Mouse (Mus musculus) frontal cortex, adult (tissue): ENCODE data around the gene Galnt15.
A peak's percentile ranks its signal among the peaks of the same experiment; 100 is the strongest.
"Not testable (repeated sequence)": the region's sequence is repeated elsewhere in the genome, so short reads cannot be mapped to it uniquely, and the experiment has no call there.

ENCODE experiments used
- ATAC-seq: cut with Nextera tagmentation; 2 replicates; pipeline ENCODE4 v1.9.2; 2017; ENCODE audit warnings: mild to moderate bottlenecking, moderate library complexity, mixed read lengths; ENCODE audit not compliant: low TSS enrichment

Gene Galnt15

DNA sequence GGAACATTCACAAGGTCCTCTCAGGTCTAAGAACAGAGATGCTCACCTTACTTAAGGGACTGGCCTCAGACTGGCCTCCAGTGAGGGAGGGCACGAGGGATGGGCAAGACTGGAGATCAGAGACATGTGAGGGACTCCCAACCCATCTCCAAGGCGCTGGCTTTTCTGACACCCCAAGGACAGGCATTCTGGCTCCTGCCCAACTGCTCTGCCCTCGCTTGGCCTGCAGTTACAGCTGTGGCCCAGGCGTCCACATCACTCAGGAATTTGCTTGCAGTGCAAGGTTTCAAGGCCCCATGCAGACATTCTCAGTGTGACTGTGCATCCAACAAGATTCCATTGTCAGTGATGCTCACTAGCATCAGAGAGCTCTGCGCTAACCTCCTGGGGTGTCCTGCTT, 7.7 kb downstream of the Galnt15 start:
- ATAC-seq, result no peak

DNA sequence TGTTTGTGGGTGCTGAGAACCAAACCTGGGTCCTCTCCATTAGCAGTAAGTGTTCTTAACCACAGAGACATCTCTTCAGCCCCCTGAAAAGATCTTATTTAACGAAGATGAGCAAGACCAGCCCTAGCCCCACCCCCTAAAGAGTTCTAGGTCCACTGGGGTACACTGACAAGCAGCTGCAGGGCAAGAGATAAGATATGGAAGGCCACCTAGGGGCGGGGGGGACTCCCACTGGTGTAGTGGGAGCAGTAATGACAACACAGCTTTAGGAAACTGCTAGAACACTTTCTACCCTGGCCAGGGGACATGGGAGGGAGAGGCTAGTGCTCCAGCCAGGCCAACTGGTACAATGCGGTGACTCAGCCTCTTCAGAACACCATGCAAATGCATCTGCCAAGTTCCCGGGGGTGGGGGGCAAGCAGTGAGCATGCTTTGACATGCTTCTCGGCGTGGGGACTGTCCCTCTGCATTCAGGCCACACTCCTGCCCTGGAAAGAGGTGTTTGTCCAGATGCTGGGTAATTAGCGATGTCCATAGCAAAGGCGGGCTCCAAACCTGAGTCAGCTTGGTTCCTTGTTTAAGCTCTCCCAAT, 9.0 kb downstream of the Galnt15 start:
- no peak for ATAC-seq

DNA sequence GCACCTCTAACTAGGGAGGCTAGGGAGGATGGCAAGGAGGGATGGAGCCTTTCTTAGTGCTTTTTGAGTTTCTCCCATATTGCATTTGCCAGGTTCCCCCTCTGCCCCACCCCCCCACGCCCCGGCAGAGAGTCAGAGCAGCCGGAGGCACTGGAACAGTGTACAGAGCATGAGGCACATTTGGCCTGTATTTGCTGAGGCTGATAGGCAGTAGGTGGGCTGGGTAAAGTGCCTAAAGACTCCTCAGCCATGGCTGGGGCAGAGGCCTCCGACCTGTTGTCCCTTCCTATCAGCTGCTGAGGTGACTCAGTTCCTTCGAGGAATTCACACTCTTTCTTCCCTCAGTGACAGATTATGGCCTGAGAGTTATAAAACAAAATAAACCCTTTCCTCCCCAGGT, 13.3 kb downstream of the Galnt15 start:
- ATAC-seq, result no peak

DNA sequence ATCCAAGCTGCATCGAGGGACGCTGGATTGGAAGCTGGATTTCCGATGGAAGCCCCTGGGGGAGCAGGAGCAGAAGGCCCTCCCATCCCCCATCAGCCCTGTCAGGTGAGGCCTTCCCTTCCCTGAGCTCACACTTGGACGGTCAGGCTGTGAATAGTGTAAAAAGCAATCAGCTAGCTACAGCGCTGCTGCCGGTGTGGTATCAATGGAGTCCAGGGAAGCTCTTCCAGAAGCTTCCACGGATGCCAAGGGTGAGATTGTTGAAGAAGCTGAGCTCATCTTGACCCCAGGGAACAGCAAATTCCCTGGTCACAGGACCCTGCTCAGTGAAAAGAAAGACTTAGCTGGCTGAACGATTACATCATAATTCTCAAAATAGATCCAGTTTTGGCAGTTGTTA, 17.6 kb downstream of the Galnt15 start:
- ATAC-seq, result no peak

DNA sequence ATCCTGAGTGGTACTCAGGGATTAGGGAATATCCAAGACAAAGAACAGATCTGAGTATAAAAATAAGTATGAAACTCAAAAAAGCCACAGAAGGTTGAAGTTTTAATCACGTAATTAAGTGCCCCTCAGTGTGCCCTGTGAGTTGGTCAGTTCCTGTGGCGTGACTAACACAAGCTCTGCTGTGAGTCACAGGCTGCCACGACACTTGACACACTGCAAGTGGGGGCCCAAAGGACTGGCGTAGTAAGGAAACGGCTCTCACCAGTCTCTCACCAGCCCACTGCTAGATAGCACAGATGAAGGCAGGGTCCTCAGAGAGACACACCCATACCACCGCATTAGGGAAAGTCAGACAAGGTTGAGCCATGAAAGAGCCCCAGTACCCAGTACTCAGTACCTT, 21.4 kb downstream of the Galnt15 start:
- ATAC-seq, result no peak

DNA sequence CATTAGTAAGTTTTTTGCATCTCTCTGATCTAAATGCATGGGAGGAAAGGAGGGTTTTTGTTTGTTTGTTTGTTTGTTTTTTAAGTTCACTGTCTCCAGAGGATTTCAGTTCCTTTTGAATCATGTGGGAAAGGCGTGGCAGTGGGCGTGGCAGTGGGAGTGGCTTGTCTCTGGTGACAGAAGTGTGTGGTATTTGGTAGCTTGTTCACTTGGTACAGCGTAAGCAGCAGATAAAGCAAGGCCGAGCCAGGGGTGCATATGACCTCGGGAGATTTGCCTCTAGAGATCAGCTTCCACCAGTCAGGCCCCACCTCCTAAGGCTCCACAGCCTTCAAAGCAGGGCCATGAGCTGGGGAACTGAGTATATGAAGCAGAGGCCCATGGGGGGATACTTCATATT, 25.1 kb downstream of the Galnt15 start:
- no peak for ATAC-seq

DNA sequence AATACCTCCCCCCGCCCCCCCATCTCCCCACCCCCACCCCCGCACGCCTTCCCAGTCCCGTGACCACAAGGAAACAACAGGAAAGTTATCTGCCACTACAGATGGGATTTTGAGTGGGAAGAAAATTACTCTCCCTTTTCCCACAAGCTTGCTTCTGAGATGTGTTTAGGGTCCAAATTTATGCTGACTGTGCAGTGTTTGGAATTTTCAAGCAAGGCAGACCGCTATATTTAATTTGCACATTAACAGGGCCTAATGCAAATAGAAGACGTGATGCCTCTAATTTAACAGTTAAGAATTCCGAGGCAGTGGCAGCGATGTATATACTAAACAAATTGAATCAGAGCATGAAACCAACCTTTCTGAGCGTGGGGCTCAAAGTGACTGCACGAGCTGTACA, 26.0 kb downstream of the Galnt15 start:
- no peak for ATAC-seq

DNA sequence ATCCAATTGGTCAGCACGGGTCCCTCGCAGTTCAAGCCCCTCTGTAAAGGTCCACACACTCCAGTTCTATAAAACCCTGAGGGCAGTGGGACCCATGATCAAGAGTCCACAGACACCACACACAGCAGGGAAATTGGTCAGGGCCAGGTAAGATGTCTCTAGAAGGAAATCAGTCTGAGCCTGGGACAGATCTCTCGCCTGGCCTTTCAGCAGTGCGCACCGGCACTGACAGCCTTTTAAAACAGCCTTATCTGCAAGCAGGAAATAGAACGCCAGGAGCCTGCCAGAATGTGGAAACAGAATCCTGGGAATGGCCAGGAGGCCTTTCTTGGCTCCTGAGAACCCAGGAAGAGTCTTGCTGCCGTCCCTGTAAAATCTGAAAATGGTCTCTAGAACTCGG, 27.0 kb downstream of the Galnt15 start:
- no peak for ATAC-seq

DNA sequence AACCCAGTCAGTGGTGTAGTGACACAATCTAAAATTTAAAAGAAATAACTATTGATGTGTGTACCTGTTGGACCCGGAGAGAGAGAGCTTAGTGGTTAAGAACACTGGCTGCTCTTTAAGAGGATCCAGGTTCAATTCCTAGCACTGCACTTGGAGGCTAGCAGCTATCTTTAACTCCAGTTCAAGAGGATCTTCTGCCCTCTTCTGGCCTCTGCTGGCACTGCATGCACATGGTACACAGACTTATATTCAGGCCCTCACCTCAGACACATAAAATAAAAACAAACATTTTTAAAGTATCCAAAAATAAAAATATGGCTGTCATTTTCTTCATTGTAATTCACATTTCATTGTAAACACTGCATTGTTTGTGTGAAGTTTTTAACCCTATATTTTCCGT, 27.9 kb downstream of the Galnt15 start:
- no peak for ATAC-seq

DNA sequence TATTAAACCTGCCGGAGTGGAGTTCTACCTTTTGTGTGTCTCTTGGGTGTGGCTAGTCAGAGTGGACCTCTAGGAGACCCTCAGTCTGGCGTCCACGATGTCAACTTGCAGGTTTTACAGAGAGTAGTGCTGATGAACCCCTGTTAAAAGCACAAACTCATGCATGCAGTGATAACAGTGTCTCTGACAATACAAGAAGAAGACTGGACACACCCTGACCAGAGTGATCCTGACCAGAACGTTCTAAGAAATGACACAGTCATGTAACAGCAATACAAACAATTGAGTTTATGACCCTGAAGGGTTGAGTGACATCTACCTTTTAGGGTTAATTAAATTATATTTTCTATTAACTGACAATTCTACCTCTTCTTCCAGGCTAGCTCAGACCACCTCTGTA, 28.9 kb downstream of the Galnt15 start:
- no peak for ATAC-seq

DNA sequence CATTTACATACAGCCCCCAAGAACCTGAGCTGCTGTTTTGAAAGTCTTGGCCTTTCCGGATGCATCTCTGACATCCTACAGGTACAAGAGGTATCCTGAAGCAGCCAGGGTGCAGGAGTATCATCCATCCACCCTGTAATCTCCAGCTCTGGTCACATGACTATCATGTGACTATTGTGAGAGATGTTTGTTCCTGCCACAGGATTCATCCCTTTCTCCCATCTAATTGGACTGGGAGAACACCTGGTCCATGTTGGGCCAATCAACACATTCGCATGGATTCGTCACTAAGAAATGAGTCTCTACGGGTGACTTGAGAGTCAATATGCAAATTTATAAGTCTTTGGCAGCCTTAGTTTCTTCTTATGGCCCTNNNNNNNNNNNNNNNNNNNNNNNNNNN, 32.6 kb downstream of the Galnt15 start:
- ATAC-seq, result no peak

DNA sequence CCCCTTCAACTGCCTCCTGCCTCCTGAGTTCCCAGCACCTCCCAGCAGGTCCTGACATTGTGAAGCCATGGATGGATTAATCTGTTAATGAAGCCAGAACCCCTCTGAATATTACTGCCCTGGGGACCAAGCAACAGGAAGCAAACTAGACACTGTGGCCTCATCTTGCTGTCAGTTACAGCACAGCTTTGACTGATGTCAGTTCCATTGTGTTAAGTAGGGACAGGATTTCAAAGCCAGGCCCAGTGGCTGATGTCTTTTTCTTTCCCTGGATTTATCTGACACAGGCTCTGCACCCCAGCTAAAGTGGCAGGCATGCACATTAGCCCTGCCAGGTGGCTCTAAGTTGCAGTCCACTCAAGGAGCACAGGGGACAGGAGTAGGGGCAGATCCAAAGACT, 44.0 kb downstream of the Galnt15 start:
- no peak for ATAC-seq

DNA sequence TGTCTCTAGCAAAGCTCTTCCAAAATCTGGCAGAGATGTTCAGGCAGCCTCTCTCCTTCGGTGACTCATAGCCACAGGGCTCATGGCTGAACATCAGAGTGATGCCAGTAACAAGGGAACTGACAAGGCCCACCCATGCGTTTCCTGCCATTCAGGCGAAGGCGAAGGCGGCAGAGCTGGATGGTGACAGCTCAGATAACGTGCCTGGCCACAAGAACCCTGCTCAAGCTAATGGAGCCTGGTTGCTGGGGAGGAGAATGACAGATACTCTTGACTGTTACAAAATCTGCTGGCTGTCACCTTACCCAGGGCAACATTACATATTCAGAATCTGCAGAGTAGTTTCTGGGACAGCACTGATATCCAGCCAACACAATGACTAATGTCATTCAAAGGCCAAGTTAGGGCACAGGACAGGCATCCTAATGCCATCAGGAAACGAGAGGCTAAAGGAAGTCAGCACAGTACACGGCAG, 44.5 kb downstream of the Galnt15 start:
- peak; percentile 92 for ATAC-seq

DNA sequence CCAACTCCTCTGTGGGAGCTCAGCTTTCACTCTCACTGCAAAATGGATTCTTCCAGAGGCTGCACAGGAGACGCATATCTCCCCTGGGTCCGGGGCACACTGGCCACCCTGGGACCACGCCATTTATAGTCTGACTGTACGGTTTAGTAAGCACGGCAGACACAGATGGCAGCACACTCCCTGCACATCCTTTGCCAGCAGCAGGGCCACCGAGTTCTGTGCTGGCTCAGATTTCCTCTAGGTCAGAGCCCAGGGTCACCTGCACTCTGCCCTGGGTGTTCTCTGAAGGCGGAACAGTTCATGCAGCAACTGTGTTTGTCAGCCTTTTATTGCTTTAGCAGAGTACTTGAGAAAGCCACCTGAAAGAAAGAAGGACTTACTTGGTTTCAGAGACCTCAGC, 45.1 kb downstream of the Galnt15 start:
- no peak for ATAC-seq

DNA sequence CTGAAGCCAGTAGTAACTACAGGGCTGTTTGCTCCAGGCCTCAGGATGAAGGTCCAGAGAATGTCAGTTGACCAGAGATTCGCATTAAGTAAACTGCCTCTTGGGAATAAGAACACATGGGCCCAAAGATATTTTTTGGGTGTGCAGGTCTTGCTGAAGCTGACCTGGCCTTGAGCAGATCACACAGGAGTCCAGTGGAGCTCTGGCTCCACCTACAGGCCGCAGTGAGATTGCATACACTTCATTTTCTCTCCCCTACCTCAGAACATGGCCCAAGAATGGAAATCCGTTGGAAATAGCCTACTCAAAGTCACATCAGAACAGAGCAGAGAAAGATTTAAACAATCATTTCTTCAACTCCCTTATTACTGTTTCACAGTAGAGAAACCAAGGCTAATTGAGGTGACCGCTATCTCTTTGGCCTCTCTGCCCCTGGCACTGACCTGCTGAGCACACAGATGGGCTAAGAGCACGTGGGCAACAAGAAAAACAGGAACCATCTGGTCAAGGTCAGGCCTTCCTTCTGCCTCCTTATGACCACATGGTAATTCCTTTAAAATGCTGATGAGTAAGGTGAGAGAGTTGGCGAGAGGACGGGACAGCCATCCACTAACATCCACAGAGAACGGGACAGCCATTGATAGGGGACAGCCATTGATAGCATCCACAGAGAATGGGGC, 48.2 kb downstream of the Galnt15 start:
- ATAC-seq, result peak; percentile 27; the same call in 1 of the 2 replicates

DNA sequence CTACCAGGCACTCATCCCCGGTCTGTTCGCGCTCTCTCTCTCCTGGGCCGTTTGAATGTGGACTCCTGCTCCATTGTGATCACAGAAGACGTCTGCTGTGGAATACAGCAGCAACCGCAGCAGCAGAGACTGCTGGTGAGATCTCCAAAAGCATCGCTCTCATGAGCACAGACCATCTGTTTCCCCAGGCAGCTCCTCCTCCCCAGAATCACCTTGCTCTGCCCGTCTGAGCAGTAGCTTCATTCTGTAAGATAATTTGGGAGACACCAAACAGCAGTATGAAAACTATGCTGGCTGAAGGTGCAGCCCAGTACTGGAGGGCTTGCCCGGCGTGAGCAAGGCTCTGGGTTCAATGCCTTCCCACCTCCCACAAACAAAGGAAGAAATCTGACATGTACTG, 52.2 kb downstream of the Galnt15 start:
- peak; percentile 22; the same call in 1 of the 2 replicates for ATAC-seq

DNA sequence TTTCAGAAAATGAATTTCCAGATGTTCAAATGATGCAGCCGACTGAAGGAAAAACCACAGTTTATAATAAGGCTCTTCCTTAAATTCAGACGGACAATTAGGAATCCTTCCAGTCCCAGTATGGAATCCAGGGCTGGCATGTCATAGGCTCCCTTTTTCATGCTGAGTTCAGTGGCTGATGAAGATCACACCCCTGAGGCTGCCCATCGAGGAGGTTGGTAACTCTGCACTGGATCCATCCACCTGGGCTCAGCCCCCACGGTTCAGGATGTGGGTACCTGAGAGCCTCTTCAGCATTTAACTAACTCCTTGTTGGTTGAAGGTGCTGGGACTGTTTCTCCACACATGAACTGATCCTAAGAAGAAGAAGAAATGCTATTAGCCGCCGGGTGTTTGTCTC, 54.1 kb downstream of the Galnt15 start:
- ATAC-seq, result no peak

DNA sequence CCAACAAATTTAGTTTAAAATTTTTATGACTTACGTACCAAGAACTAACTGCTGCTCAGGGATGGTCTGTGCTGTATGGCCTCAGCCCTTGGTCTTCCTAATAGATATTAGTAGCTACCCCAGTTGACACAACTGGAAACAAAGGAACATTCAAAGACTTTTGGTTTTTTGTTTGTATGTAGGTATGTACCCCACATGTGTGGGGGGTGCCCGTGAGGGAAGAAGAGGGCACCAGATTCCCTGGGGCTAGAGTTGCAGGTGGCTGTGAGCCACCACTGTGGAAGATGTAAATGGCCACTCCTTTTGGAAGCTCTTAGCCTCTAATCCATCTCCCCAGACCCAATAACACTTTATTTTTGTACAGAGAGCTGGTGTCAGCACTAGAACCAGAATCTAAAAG, 54.7 kb downstream of the Galnt15 start:
- ATAC-seq, result no peak

DNA sequence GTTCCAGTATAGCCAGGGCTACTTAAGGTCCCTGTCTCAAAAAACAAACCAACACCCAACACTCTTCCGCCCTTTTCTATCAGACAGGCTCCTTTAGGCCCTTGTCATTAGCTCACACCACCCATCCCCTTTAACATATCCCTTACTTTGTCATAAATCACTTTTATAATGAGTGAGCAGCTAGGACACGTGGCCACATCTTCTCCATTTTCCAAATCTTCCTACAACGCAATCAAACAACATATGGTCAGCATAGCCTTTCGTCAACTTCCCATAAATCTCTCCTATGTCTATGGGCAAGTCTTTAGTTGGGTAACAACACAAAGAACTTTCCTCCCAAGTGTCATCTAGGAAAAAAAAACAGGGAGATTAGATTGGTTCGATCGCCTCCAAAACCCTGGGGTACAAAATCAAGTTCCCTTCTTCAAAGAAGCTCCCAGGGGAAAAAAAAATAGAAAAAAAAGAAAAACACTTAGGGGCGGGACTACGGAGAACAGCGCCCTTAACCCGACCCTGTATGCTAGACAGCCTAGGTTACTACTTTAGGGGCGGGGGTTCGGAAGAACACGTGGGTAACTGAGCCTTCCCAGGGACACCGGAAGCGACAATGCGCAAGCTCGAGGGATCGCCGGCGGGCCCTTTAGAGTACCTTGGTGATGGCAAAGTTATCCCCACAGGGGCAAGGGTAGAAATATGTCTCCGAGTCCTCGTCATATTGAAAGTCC, 56.1 kb downstream of the Galnt15 start, which contains the start of gene Oxnad1:
TSS of gene Oxnad1 (plus strand) at position 614 of the 725 bp plus-strand sequence.
- peak; percentile 93 for ATAC-seq

DNA sequence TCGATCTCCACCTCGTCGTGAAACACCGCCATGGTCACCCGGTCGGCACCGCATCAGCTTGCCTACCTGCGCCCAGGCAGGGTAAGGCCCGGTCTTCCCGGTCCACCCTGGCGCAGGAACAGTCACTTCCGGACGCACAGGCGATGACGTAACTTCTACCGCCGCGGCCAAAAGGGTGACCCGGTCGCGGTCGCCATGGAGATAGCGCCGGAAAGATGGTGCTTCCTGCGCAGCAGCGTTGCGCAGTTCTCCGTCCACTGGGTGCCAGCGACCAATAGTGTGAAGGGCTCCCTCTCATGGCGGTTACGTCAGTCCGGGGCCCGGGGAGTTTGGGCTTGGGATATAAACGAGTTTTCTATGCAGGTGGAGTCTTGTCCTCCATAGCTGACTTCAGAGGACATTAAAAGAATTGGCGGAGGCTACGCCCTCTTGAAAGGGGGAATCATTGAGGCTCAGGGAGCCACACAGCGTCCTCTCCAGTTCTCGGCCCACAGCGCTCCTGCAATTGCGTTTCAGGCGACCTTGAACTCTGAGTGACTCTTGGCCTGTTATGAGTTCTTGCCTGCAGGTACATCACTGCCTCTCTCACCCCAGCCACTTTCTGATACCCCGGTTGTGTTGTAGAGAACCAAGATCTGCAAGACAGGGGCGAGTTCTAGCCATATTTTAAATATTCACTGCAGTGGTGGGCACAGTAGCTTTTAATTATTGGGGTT, 56.9 kb downstream of the Galnt15 start, which contains the start of gene Dph3:
TSS of gene Dph3 (minus strand) at position 244 of the 716 bp plus-strand sequence.
- peak; percentile 94 for ATAC-seq

DNA sequence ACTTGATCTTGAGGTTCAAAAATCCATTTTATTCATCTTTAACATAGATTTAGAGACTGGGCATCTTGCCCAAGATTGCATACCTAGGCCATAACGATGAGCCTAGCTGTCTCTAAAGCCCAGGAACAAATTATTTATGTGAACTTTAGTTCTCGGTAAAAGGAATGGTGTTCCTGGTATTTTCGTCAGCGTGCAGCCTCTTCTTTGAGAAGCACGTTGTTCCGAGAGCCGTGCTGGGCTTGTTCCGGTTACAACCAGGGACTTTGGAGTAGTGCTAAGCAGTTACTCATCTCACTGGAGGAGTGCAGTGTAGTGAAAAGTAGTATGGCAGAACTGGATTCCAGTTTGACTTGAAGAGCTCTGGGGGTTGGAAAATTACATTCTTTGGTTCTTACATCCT, 57.4 kb downstream of the Galnt15 start:
- ATAC-seq, result no peak

DNA sequence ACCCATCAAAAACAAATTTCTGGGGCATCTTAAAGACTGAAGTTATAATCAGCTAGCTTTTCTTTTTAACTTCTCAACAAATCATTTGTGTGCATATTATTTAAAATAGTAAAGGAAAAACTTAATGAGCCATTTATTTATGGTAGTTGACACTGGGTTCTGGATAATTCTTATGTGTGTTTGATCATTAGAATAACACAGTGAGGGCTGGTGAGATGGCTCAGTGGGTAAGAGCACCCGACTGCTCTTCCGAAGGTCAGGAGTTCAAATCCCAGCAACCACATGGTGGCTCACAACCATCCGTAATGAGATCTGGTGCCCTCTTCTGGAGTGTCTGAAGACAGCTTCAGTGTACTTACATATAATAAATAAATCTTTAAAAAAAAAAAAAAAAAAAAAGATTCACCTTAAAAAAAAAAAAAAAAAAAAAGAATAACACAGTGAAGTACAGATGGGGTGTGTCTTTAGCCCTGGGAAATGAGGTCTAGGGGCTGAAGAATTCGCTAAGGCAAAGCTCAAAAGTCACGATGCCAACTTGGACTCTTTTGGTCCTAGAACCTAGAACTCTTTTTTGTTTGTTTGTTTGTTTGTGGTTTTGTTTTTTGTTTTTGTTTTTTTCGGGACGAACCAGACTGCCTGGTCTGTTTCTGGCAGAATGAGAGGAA, 58.9 kb downstream of the Galnt15 start:
- not testable (repeated sequence) for ATAC-seq
